Mouse (Mus musculus) hindbrain, embryonic 14.5 days (tissue): ENCODE results near the gene Cav3. TPM values are rescaled to one million over a fixed set of nuclear protein-coding genes. Genes with fewer than 3 reads are reported as not detected.

ENCODE experiments used
- polyA plus RNA-seq: library from polyadenylated mRNA; unstranded; fragments of >200 nt; fragmentation: Nextera tagmentation; extraction: Ambion mirVana; gene quantifications from 2 replicates; pipeline ENCODE4 v1.2.1, GENCODE M21; 2014

The Cav3 gene
- polyA plus RNA-seq, 1 experiment from 2014 or later, result 0.17 TPM

Other genes starting within 250 kb of the Cav3 start
- gene Lmcd1, start 185.7 kb upstream of the Cav3 start, polyA plus RNA-seq, result 9.4 and 11.8 TPM in 2 replicates
- 0.20 TPM in 1 of 2 replicates, not detected in the other for gene Ssu2, start 71.5 kb upstream of the Cav3 start, polyA plus RNA-seq
- gene Oxtr, start 30.4 kb downstream of the Cav3 start, polyA plus RNA-seq, result 1.6 and 1.9 TPM in 2 replicates
- gene Rad18, start 237.2 kb downstream of the Cav3 start, polyA plus RNA-seq, result 14.4 and 14.9 TPM in 2 replicates